Mouse (Mus musculus) effector memory CD4-positive, alpha-beta T cell, adult 7 months (primary cell): ENCODE results near the gene Il2rg. TPM values are rescaled to one million over a fixed set of nuclear protein-coding genes. Genes with fewer than 3 reads are reported as not detected.

ENCODE experiments used
- polyA plus RNA-seq: library from polyadenylated mRNA; unstranded; fragments of 100-300 nt; shearing (Covaris generic); gene quantifications from one replicate; pipeline ENCODE4 v1.2.1, GENCODE M21; 2017

Il2rg gene
- 1,832 TPM for polyA plus RNA-seq

GRCm38 (mm10) chrX:101268025-101268754 is at the start of gene Il2rg:
TSS of gene Il2rg (minus strand) at chrX:101268255.

DNA sequence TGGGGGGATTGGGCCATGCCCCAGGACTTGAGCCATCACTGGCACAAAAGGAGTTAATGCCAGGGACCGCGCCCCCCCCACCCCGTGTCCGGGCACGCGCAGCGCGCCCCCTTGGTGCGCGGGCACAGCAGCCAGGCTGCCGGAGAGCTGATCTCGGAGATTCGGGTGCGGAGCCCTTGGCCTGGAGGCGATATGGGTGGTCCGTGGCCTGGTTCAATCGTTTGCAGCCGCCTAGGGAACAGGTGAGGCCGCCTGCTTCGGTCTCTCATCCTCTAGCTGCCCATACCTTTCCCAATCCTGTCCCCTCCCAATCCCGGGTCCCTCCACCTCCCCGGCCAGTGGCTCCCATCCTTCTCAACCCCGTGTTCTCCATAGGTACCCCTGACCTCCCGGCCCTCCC is 31.0 kb upstream of the Il2rg start, which contains the start of gene Nlgn3:
Gene Nlgn3 (plus strand): TSS at position 114 of the 400 bp plus-strand sequence.

GRCm38 (mm10) chrX:101273875-101274738 is 6.1 kb upstream of the Il2rg start, which contains the start of gene Med12:
TSS of gene Med12 (plus strand) at chrX:101274030.

GRCm38 (mm10) chrX:101268755-101269124 is 685 bp upstream of the Il2rg start, which contains the start of gene Gm20489:
TSS of gene Gm20489 (minus strand) at chrX:101269023.

DNA sequence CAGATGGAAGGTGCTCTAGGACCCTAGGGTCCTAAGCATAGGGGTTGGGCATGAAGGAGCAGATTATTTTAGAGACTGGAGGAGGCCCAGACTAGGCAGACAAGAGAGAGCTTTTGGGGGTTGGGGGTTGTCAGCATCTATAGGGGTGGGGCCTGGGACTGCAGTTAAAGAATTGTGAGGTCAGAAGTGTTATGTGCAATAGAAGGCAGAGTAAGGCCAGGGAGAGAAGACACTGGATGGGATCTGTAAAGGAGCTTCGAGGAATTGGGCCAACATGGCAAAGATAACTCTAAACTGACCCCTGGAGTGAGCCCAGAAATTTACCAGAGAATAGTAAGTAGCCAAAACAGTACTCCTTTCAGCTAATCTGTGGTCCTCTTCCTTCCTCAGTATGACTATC is 4.2 kb downstream of the Il2rg start, which contains the start of gene Gm614:
Gene Gm614 (minus strand): TSS at position 101 of the 400 bp plus-strand sequence.

DNA sequence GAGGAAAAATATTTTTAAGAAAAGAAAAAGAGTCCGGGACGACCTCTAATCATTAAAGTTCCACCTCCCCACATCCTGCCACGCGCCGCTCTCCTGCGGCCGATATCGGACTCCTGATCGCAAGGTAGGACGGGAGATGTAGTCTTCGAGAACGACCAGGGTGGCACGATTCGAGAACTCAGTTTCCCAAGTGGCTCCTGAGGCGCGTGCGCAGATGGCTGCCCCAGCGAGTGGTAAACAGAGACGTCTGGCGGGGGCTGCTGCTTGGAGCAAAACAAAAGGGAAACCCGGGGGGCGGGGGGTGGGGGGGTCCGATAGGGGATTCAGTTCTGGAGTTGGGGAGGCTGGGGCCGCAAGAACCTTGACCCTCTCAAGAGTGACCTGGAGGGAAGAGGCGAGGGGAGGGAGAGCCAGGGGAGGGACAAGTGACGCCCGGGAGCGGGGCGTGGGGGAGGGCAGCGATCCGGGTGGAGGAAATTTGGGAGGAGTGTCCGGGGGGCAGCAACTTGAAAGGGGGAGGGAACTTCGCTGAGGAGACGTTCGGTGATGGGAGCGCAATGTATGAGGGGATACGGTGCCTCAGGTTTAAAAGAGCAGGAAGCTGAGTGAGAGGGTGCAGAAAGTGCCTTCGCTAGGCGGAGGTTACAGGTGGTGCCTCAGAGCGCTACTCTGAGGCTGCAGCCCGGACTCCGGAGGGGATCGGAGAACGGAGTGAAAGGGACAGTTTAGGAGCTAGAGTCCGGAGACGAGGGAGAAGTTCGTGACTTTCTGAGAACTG is 13.9 kb downstream of the Il2rg start, which contains the start of gene Foxo4:
Gene Foxo4 (plus strand): TSS at position 577 of the 778 bp plus-strand sequence.

GRCm38 (mm10) chrX:101221834-101222795 is 45.9 kb downstream of the Il2rg start, which contains the start of gene Snx12:
TSS of gene Snx12 (minus strand) at chrX:101222563.

Other genes with a start within 250 kb of the Il2rg start
- gene Tex11, start 208.6 kb downstream of the Il2rg start, polyA plus RNA-seq: not detected
- gene Slc7a3, start 182.2 kb downstream of the Il2rg start, polyA plus RNA-seq: 1.0 TPM
- gene Snx12, start 45.7 kb downstream of the Il2rg start, polyA plus RNA-seq: 51.6 TPM
- 1.6 TPM for gene Foxo4, start 13.7 kb downstream of the Il2rg start, polyA plus RNA-seq
- gene Gm614, start 4.3 kb downstream of the Il2rg start, polyA plus RNA-seq: 3.7 TPM
- gene Gm20489, start 768 bp upstream of the Il2rg start, polyA plus RNA-seq: not detected
- 66.4 TPM for gene Med12, start 5.8 kb upstream of the Il2rg start, polyA plus RNA-seq
- not detected for gene Nlgn3, start 30.9 kb upstream of the Il2rg start, polyA plus RNA-seq
- gene Gjb1, start 108.1 kb upstream of the Il2rg start, polyA plus RNA-seq: not detected
- gene Zmym3, start 152.6 kb upstream of the Il2rg start, polyA plus RNA-seq: 10.3 TPM
- gene Nono, start 161.1 kb upstream of the Il2rg start, polyA plus RNA-seq: 227 TPM
- not detected for gene Itgb1bp2, start 180.8 kb upstream of the Il2rg start, polyA plus RNA-seq